Mouse (Mus musculus): ENCODE data around the gene Tmtc1.

- TF ChIP-seq SRF (IDR thresholded peaks at IDR 0.05; ENCODE audit: control insufficient read depth, insufficient read length, low read depth): no peak
- no peak for TF ChIP-seq POLR2A (IDR thresholded peaks at IDR 0.05; ENCODE audit: insufficient read length, low read depth)
- TF ChIP-seq USF1 (IDR thresholded peaks at IDR 0.05; ENCODE audit: low read depth): no peak
- no peak for TF ChIP-seq TCF12 (IDR thresholded peaks at IDR 0.05; ENCODE audit: insufficient read depth, poor library complexity, severe bottlenecking)
- no peak for TF ChIP-seq E2F4 (IDR thresholded peaks at IDR 0.05; ENCODE audit: insufficient read depth)
- TF ChIP-seq POLR2AphosphoS2 (IDR thresholded peaks at IDR 0.05; ENCODE audit: insufficient read length, low read depth): no peak
These were observed 221.5 kb downstream of the Tmtc1 start for GRCm38 (mm10) chr6:148222686-148223085.

Data from myocyte (in vitro differentiated cells).